Mouse (Mus musculus): ENCODE data around the gene Olfr1116. TPM values are rescaled to one million over a fixed set of nuclear protein-coding genes. Genes with fewer than 3 reads are reported as not detected.
"Not testable (repeated sequence)": the region's sequence is repeated elsewhere in the genome, so short reads cannot be mapped to it uniquely, and the experiment has no call there.

Olfr1116 gene
- total RNA-seq (2014; fragmentation: Nextera tagmentation) (not detected in 2 replicates), total RNA-seq (2017) (not detected in 2 replicates)

DNA sequence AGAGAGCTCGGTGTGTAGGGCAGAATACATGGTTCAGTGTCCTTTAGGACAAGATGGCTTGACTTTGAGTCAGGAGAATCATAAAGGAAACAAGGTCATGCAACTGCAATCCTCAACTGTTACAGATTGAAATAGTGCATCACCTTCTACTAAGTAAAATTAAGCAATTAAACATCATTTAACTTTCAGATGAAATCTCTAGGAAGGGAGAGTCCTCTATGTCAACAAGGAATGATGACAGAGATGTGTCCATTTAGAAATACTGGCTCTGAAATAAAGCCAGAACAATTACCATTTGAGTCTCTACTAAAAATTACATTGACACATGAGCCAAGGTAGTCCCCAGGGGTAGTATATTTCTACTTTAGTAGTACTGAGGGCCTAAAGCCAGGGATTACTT lies at the start of gene Olfr1116:
Gene Olfr1116 (plus strand): TSS at position 301 of the 400 bp plus-strand sequence.
- no peak for ATAC-seq (replicated peaks; ENCODE audit: poor library complexity, severe bottlenecking)

DNA sequence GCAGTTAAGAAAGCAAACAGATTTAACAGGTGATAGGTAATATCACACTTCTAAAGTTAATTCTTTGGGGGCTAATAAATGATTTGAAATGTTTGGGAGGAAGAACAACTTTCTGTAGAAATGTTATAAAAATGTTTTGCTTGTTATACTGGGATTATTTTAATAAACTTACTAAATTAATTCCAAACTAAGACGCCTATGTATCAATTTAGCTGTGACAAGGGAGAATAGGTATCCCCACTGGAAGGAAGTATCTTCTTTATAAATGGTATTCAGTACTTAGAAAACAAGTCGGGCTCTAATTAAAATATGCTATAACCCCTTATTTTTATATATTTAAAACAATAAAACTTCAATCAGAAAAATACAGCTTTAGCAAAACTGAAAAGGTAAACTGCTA lies 19.6 kb upstream of the Olfr1116 start, which contains the start of gene Olfr1115:
Gene Olfr1115 (plus strand): TSS at position 301 of the 400 bp plus-strand sequence.
- ATAC-seq (replicated peaks; ENCODE audit: poor library complexity, severe bottlenecking), result no peak

DNA sequence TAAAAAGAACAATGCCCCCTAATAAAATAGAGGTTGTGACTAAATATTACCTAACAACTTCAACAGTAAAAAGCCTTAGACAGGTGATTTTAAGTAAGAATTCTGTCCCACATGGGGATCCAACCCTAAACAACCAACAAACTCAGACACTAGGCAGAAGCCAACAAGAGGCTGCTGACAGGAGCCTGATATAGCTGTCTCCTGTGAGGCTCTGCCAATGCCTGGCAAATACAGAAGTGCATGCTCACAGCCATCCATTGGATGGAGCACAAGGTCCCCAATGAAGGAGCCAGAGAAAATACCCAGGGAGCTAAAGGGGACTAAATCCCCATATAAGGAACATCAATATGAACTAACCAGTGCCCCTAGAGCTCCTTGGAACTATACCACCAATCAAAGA lies 26.6 kb downstream of the Olfr1116 start:
- not testable (repeated sequence) for ATAC-seq (replicated peaks; ENCODE audit: poor library complexity, severe bottlenecking)

DNA sequence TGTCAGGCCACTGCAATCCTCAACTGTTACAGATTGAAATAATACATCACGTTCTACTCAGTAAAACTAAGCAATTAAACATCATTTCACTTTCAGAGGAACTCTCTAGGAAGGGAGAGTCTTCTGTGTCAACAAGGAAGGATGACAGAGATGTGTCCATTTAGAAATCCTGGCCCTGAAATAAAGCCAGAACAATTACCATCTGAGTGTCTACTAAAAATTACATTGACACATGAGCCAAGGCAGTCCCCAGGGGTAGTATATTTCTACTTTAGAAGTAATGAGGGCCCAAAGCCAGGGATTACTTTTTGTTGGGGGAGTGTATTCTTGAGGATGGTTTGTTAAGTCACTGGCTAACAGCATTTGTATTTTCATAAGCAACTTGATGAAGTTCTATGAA lies 39.9 kb downstream of the Olfr1116 start, which contains the start of gene Olfr1118:
Gene Olfr1118 (plus strand): TSS at position 301 of the 400 bp plus-strand sequence.
- no peak for ATAC-seq (replicated peaks; ENCODE audit: poor library complexity, severe bottlenecking)

Other genes starting within 250 kb of the Olfr1116 start
- gene Olfr1104, start 240.5 kb upstream of the Olfr1116 start, total RNA-seq (2014; fragmentation: Nextera tagmentation), result not detected in 2 replicates
- not detected in 2 replicates for gene Olfr1104, start 240.5 kb upstream of the Olfr1116 start, total RNA-seq (2017)
- gene Olfr1105, start 231.0 kb upstream of the Olfr1116 start, total RNA-seq (2014; fragmentation: Nextera tagmentation), result not detected in 2 replicates
- gene Olfr1105, start 231.0 kb upstream of the Olfr1116 start, total RNA-seq (2017), result not detected in 2 replicates
- not detected in 2 replicates for gene Olfr1106, start 215.3 kb upstream of the Olfr1116 start, total RNA-seq (2014; fragmentation: Nextera tagmentation)
- gene Olfr1106, start 215.3 kb upstream of the Olfr1116 start, total RNA-seq (2017), result not detected in 2 replicates
- not detected in 2 replicates for gene Olfr1107, start 191.7 kb upstream of the Olfr1116 start, total RNA-seq (2014; fragmentation: Nextera tagmentation)
- not detected in 2 replicates for gene Olfr1107, start 191.7 kb upstream of the Olfr1116 start, total RNA-seq (2017)
- gene Olfr1109, start 171.5 kb upstream of the Olfr1116 start, total RNA-seq (2014; fragmentation: Nextera tagmentation), result not detected in 2 replicates
- not detected in 2 replicates for gene Olfr1109, start 171.5 kb upstream of the Olfr1116 start, total RNA-seq (2017)
- gene Olfr259, start 153.0 kb upstream of the Olfr1116 start, total RNA-seq (2014; fragmentation: Nextera tagmentation), result not detected in 2 replicates
- not detected in 2 replicates for gene Olfr259, start 153.0 kb upstream of the Olfr1116 start, total RNA-seq (2017)
- not detected in 2 replicates for gene Olfr1110, start 127.2 kb upstream of the Olfr1116 start, total RNA-seq (2014; fragmentation: Nextera tagmentation)
- gene Olfr1110, start 127.2 kb upstream of the Olfr1116 start, total RNA-seq (2017), result not detected in 2 replicates
- gene Olfr1111, start 114.9 kb upstream of the Olfr1116 start, total RNA-seq (2014; fragmentation: Nextera tagmentation), result not detected in 2 replicates
- not detected in 2 replicates for gene Olfr1111, start 114.9 kb upstream of the Olfr1116 start, total RNA-seq (2017)
- gene Olfr1112, start 79.7 kb upstream of the Olfr1116 start, total RNA-seq (2014; fragmentation: Nextera tagmentation), result not detected in 2 replicates
- not detected in 2 replicates for gene Olfr1112, start 79.7 kb upstream of the Olfr1116 start, total RNA-seq (2017)
- not detected in 2 replicates for gene Olfr1113, start 58.6 kb upstream of the Olfr1116 start, total RNA-seq (2014; fragmentation: Nextera tagmentation)
- gene Olfr1113, start 58.6 kb upstream of the Olfr1116 start, total RNA-seq (2017), result not detected in 2 replicates
- gene Olfr1115, start 19.5 kb upstream of the Olfr1116 start, total RNA-seq (2014; fragmentation: Nextera tagmentation), result not detected in 2 replicates
- not detected in 2 replicates for gene Olfr1115, start 19.5 kb upstream of the Olfr1116 start, total RNA-seq (2017)
- gene Olfr1118, start 40.0 kb downstream of the Olfr1116 start, total RNA-seq (2014; fragmentation: Nextera tagmentation), result not detected in 2 replicates
- gene Olfr1118, start 40.0 kb downstream of the Olfr1116 start, total RNA-seq (2017), result not detected in 2 replicates
- not detected in 2 replicates for gene Olfr1120, start 87.3 kb downstream of the Olfr1116 start, total RNA-seq (2014; fragmentation: Nextera tagmentation)
- not detected in 2 replicates for gene Olfr1120, start 87.3 kb downstream of the Olfr1116 start, total RNA-seq (2017)
- gene Olfr1121, start 102.4 kb downstream of the Olfr1116 start, total RNA-seq (2014; fragmentation: Nextera tagmentation), result not detected in 2 replicates
- not detected in 2 replicates for gene Olfr1121, start 102.4 kb downstream of the Olfr1116 start, total RNA-seq (2017)
- gene Olfr1122, start 118.3 kb downstream of the Olfr1116 start, total RNA-seq (2014; fragmentation: Nextera tagmentation), result not detected in 2 replicates
- gene Olfr1122, start 118.3 kb downstream of the Olfr1116 start, total RNA-seq (2017), result not detected in 2 replicates
- not detected in 2 replicates for gene Olfr1123, start 149.1 kb downstream of the Olfr1116 start, total RNA-seq (2014; fragmentation: Nextera tagmentation)
- gene Olfr1123, start 149.1 kb downstream of the Olfr1116 start, total RNA-seq (2017), result not detected in 2 replicates
- gene Olfr1124, start 162.7 kb downstream of the Olfr1116 start, total RNA-seq (2014; fragmentation: Nextera tagmentation), result not detected in 2 replicates
- not detected in 2 replicates for gene Olfr1124, start 162.7 kb downstream of the Olfr1116 start, total RNA-seq (2017)
- gene Olfr1126, start 186.4 kb downstream of the Olfr1116 start, total RNA-seq (2014; fragmentation: Nextera tagmentation), result not detected in 2 replicates
- gene Olfr1126, start 186.4 kb downstream of the Olfr1116 start, total RNA-seq (2017), result not detected in 2 replicates
- gene Pramel7, start 229.6 kb downstream of the Olfr1116 start, total RNA-seq (2014; fragmentation: Nextera tagmentation), result not detected in 2 replicates
- gene Pramel7, start 229.6 kb downstream of the Olfr1116 start, total RNA-seq (2017), result not detected in 2 replicates
- not detected in 2 replicates for gene Pramel6, start 239.0 kb downstream of the Olfr1116 start, total RNA-seq (2014; fragmentation: Nextera tagmentation)
- gene Pramel6, start 239.0 kb downstream of the Olfr1116 start, total RNA-seq (2017), result not detected in 2 replicates